Mouse (Mus musculus) inflammation-experienced regulatory T-cells, adult 6 months (primary cell): Measurements from ENCODE around the gene Acp6. TPM values are rescaled to one million over a fixed set of nuclear protein-coding genes. Genes with fewer than 3 reads are reported as not detected.

Experiments
- ATAC-seq: one replicate; pipeline ENCODE4 v1.8.0; 2017
- polyA plus RNA-seq, 3 experiments: library from polyadenylated mRNA; unstranded; fragments of 100-300 nt; shearing (Covaris generic); gene quantifications; one replicate each; pipeline ENCODE4 v1.2.1; 2017

Acp6 gene
- polyA plus RNA-seq, 3 experiments from 2014 or later = 21.5 to 49.1 (median 47.1) TPM

DNA sequence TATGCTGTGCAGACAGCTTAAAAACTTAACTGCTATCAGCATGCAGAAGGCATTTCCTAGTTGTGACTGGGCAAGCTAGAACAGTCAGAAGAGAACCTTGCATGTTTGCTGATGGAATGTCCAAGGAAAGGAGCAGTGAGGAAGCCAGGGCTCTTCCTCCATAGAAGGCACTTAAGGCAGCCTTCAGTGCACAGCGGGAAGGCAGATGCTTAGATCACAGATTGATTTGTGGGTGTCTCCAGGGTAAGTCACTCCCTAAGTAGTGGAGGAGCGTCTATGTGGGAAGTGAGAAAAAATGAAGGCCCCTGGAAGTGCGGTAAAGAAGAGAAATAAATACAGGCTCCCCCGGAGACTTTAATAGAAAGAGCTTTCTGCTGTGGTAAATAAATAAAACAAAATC lies 40.7 kb downstream of the Acp6 start:
- no peak for ATAC-seq

- ATAC-seq = peak; percentile 70
These were observed 43.4 kb downstream of the Acp6 start for GRCm38 (mm10) chr3:97201943-97202342.

DNA sequence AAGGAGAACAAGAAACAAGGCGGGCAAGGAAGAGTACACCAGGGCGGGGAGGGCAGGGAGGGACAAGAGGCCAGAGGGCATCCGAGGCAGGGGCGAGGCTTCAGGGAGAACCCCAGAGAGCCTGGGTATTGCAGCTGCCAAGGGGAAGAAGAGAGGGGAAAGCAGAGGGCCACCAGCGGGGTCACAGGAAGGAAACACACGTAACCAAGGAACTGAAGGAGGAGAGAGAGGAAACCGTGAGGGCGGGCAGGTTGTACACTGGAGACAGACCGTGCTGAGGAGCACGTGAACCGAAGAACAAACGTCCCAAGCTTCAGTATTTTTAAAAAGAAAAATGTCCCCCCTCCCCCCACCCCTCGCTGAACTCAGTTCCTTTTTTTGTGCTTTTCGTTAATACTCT lies 45.3 kb downstream of the Acp6 start:
- ATAC-seq = no peak

DNA sequence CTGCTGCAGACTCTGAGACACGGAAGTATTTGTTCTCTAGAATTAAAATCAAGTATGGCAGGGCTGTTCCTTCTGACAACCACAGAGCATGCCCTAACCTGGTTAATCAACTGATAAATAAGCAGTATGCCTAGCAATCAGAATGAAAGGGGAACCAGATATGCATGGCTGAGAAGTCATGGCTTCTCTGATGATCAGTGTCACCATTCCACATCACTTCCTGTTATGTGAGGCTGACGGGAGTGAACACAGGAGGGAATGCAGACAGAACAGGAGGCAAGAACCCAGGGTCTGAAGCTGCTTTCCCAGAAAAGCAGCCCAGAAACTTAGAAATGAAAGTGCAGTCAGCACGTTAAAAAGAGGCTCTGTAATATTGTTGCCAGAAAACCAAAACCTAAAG lies 47.9 kb downstream of the Acp6 start:
- ATAC-seq = no peak

DNA sequence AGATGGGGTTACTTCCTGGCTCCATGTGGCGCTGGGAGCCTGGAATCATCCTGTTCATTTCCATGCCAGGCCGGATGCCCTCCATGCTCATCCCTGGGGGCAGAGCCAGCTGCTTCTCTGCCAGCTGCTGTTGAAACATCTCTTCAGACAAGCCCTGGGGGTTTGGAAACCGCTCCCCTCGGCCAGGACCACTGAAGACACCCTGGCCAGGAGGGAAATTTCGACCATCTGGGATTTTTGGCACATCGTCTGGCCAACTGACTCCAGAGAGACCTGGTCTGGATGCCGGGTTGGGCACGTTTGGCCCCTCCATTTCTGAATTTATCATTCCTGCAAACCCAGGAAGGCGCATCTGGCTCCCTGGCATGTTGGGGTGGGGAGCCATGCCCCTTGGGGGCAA lies 50.8 kb downstream of the Acp6 start:
- no peak for ATAC-seq

- peak; percentile 73 for ATAC-seq
These were observed 52.6 kb downstream of the Acp6 start for GRCm38 (mm10) chr3:97211177-97211576.

GRCm38 (mm10) chr3:97213871-97214270 lies 55.3 kb downstream of the Acp6 start:
- ATAC-seq = peak; percentile 49

GRCm38 (mm10) chr3:97214439-97214838 lies 55.9 kb downstream of the Acp6 start:
- ATAC-seq = no peak

GRCm38 (mm10) chr3:97215526-97215925 lies 56.9 kb downstream of the Acp6 start:
- no peak for ATAC-seq

GRCm38 (mm10) chr3:97223261-97223660 lies 64.7 kb downstream of the Acp6 start:
- no peak for ATAC-seq

DNA sequence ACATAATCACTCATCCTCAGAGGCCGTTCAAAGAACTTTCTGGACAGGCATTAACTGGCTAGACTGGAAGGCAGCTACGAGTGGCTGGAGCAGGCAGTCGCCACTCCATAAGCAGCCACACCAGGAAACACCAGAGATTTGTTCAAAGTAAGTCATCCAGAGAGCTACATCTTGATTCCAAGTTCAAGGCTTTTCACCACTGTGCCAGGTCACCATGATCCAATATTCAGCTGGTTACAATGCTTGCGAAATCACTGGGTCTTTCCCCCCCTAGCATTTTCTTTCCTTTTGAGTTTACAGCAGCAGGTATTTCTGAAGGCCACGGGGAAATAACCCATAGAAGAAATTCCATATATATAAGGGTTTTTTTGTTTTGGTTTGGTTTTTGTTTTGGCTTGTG lies 66.7 kb downstream of the Acp6 start:
- ATAC-seq = no peak

- ATAC-seq = no peak
These were observed 68.1 kb downstream of the Acp6 start for GRCm38 (mm10) chr3:97226719-97227118.

Other genes starting within 250 kb of the Acp6 start
- gene Gja8, start 232.8 kb upstream of the Acp6 start, polyA plus RNA-seq = not detected
- 1 to 10 TPM; 1.1 to 6.1 (median 4.0) TPM for gene Bcl9, start 139.1 kb downstream of the Acp6 start, polyA plus RNA-seq